Mouse (Mus musculus): ENCODE results near the gene Tmem211. TPM values are rescaled to one million over a fixed set of nuclear protein-coding genes. Genes with fewer than 3 reads are reported as not detected.

Tmem211 gene
- polyA plus RNA-seq, 2 experiments, result 0.18 TPM; not detected in 1

- Histone ChIP-seq H3K27me3 (ENCODE audit: control insufficient read depth, insufficient read depth, low read length) (no peaks in the 10 kb centered on the region), H3K27ac (replicated peaks; ENCODE audit: low read depth, low read length) (no peak overlapping the region), H3K9ac (ENCODE audit: low read depth, low read length, severe bottlenecking) (no peak overlapping the region), H3K4me2 (replicated peaks; ENCODE audit: low read depth, low read length, severe bottlenecking) (no peak overlapping the region), H3K36me3 (ENCODE audit: control insufficient read depth, insufficient read depth, low read length) (no peaks in the 10 kb centered on the region), H3K4me1 (ENCODE audit: control insufficient read depth, insufficient read depth, low read length) (peaks cover 1% of the 10 kb centered on the region; the same call in 1 of the 2 replicates), H3K4me3 (replicated peaks; ENCODE audit: low read length) (no peak overlapping the region), H3K9me3 (ENCODE audit: control insufficient read depth, low read length) (no peaks in the 10 kb centered on the region)
- no peak for DNase-seq (ENCODE audit: low spot score)
- ATAC-seq (ENCODE audit: low FRiP score, low read depth), result no peak
- 55% methylated on average over 14 of the region's 14 CpGs for WGBS
- TF ChIP-seq POLR2A (IDR thresholded peaks at IDR 0.05; ENCODE audit: borderline replicate concordance, extremely low read depth, insufficient read depth, insufficient read length), result no peak
These were observed 36.2 kb upstream of the Tmem211 start for GRCm38 (mm10) chr5:113190558-113190957.

GRCm38 (mm10) chr5:113191901-113192300, 34.8 kb upstream of the Tmem211 start:
- Histone ChIP-seq H3K4me1 (ENCODE audit: control insufficient read depth, insufficient read depth, low read length) (peaks cover 3% of the 10 kb centered on the region; the same call in 1 of the 2 replicates), H3K4me3 (replicated peaks; ENCODE audit: low read length) (no peak overlapping the region), H3K9me3 (ENCODE audit: control insufficient read depth, low read length) (no peaks in the 10 kb centered on the region), H3K27me3 (ENCODE audit: control insufficient read depth, insufficient read depth, low read length) (no peaks in the 10 kb centered on the region), H3K27ac (replicated peaks; ENCODE audit: low read depth, low read length) (no peak overlapping the region), H3K9ac (ENCODE audit: low read depth, low read length, severe bottlenecking) (no peak overlapping the region), H3K4me2 (replicated peaks; ENCODE audit: low read depth, low read length, severe bottlenecking) (no peak overlapping the region), H3K36me3 (ENCODE audit: control insufficient read depth, insufficient read depth, low read length) (no peaks in the 10 kb centered on the region)
- DNase-seq (ENCODE audit: low spot score) (no peak), ATAC-seq (ENCODE audit: low FRiP score, low read depth) (no peak)
- WGBS, result 79% methylated on average over 14 of the region's 14 CpGs
- no peak for TF ChIP-seq POLR2A (IDR thresholded peaks at IDR 0.05; ENCODE audit: borderline replicate concordance, extremely low read depth, insufficient read depth, insufficient read length)

GRCm38 (mm10) chr5:113193762-113194161, 32.9 kb upstream of the Tmem211 start:
- TF ChIP-seq POLR2A (IDR thresholded peaks at IDR 0.05; ENCODE audit: borderline replicate concordance, extremely low read depth, insufficient read depth, insufficient read length), result no peak
- Histone ChIP-seq H3K27ac (replicated peaks; ENCODE audit: low read depth, low read length) (no peak overlapping the region), H3K9me3 (ENCODE audit: control insufficient read depth, low read length) (no peaks in the 10 kb centered on the region), H3K9ac (ENCODE audit: low read depth, low read length, severe bottlenecking) (no peak overlapping the region), H3K4me3 (replicated peaks; ENCODE audit: low read length) (no peak overlapping the region), H3K36me3 (ENCODE audit: control insufficient read depth, insufficient read depth, low read length) (no peaks in the 10 kb centered on the region), H3K27me3 (ENCODE audit: control insufficient read depth, insufficient read depth, low read length) (no peaks in the 10 kb centered on the region), H3K4me2 (replicated peaks; ENCODE audit: low read depth, low read length, severe bottlenecking) (no peak overlapping the region), H3K4me1 (ENCODE audit: control insufficient read depth, insufficient read depth, low read length) (peaks cover 3% of the 10 kb centered on the region; the same call in 1 of the 2 replicates)
- ATAC-seq (ENCODE audit: low FRiP score, low read depth), result no peak
- 87% methylated on average over 18 of the region's 18 CpGs for WGBS
- DNase-seq (ENCODE audit: low spot score), result no peak

DNA sequence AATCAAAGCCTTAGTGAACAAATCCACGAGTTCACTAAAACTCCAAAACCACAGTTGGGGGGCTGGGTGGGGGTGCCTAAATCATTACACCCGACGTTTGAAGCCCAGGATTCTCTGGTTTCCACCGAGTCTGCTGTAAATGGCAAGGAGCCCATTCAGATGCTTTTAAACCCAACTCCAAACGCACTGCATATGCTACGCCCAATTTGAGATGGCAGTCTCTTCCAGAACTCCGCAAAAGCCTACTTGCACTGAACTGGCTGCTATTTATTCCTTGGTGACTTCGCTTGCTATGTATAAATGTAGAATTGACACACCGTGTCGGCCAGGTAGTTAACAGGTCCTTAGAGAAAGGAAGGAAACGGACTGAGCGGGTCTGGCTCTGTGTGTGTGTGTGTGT, 31.3 kb upstream of the Tmem211 start:
- Histone ChIP-seq H3K27ac (replicated peaks; ENCODE audit: low read depth, low read length) (no peak overlapping the region), H3K9me3 (ENCODE audit: control insufficient read depth, low read length) (no peaks in the 10 kb centered on the region), H3K27me3 (ENCODE audit: control insufficient read depth, insufficient read depth, low read length) (no peaks in the 10 kb centered on the region), H3K4me1 (ENCODE audit: control insufficient read depth, insufficient read depth, low read length) (peaks cover 3% of the 10 kb centered on the region; the same call in 1 of the 2 replicates), H3K36me3 (ENCODE audit: control insufficient read depth, insufficient read depth, low read length) (no peaks in the 10 kb centered on the region), H3K4me2 (replicated peaks; ENCODE audit: low read depth, low read length, severe bottlenecking) (no peak overlapping the region), H3K9ac (ENCODE audit: low read depth, low read length, severe bottlenecking) (no peak overlapping the region), H3K4me3 (replicated peaks; ENCODE audit: low read length) (no peak overlapping the region)
- ATAC-seq (ENCODE audit: low FRiP score, low read depth), result no peak
- 54% methylated on average over 12 of the region's 12 CpGs for WGBS
- no peak for TF ChIP-seq POLR2A (IDR thresholded peaks at IDR 0.05; ENCODE audit: borderline replicate concordance, extremely low read depth, insufficient read depth, insufficient read length)
- DNase-seq (ENCODE audit: low spot score), result peak; percentile 26

DNA sequence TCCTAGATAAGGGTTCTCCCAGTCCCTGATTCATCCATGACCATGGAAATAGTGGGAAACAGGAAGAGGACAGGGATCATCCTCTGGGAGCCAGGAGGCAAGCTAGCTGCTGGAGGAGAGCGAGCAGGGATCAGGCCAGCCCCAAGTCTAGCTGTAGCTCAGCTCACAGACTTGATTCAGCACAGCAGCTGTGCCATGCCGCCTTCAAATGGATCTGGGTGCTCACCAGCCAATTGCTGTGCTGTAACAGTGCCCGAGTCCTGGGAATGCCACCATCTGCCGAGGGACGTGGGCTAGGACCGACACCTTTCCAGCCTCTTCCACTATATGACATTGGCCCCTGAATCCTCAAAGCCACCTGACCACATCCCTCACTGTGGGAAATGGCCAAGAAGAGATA, 30.8 kb upstream of the Tmem211 start:
- Histone ChIP-seq H3K4me3 (replicated peaks; ENCODE audit: low read length) (no peak overlapping the region), H3K9me3 (ENCODE audit: control insufficient read depth, low read length) (no peaks in the 10 kb centered on the region), H3K27me3 (ENCODE audit: control insufficient read depth, insufficient read depth, low read length) (no peaks in the 10 kb centered on the region), H3K9ac (ENCODE audit: low read depth, low read length, severe bottlenecking) (no peak overlapping the region), H3K27ac (replicated peaks; ENCODE audit: low read depth, low read length) (no peak overlapping the region), H3K4me2 (replicated peaks; ENCODE audit: low read depth, low read length, severe bottlenecking) (no peak overlapping the region), H3K36me3 (ENCODE audit: control insufficient read depth, insufficient read depth, low read length) (no peaks in the 10 kb centered on the region), H3K4me1 (ENCODE audit: control insufficient read depth, insufficient read depth, low read length) (peaks cover 3% of the 10 kb centered on the region; the same call in 1 of the 2 replicates)
- ATAC-seq (ENCODE audit: low FRiP score, low read depth) (no peak), DNase-seq (ENCODE audit: low spot score) (no peak)
- TF ChIP-seq POLR2A (IDR thresholded peaks at IDR 0.05; ENCODE audit: borderline replicate concordance, extremely low read depth, insufficient read depth, insufficient read length), result no peak
- 90% methylated on average over 6 of the region's 6 CpGs for WGBS

Data from limb, embryonic 14.5 days (tissue).